Mouse (Mus musculus): Measurements from ENCODE around the gene Gm5615.

Gm5615 gene
- long read RNA-seq, experiment 1, result 0 reads
- long read RNA-seq, experiment 2, result 0 reads

DNA sequence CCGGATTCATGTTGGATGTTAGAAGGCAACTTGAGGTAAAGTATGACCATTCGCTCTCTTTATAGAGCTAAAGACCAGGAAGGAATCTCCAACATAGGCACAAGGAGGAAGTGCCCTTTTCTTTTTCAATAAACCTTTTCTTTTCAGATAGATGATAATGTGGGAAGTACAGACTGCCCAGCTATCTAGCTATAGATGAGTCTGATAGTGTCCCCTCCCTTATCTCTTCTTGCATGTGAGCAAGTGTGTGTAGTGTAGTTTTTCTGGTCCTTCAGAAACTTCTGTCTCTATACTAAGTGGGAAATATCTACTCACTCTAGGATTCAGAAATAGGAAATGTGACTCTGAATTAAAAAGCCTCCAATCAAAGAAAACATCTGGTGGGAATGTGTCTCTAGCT lies at the start of gene Gm5615:
Gm5615 (minus strand) TSS at position 101 of the 400 bp plus-strand sequence.
- intact Hi-C loops (cut with DNase I), result no loop called here

DNA sequence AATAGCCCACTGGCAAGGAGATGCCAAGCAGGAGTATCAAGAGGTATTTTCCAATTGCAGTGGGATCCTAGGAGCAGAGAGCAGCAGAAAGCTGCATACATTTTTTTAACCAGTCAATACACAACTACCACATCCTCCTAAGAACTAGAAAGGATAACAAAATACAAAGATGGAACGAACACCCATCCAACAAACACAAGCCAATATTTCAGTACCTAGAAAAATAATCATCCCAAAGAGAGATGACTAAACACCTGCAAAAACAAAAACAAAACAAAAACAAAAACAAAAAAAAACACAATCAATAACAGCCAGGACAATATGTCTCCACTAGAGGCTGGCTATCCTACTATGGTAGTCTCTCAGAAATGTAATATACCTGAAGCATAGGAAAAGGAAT lies 40.8 kb upstream of the Gm5615 start, which contains the start of gene Gm17689:
Gm17689 (minus strand) TSS at position 101 of the 400 bp plus-strand sequence.
- intact Hi-C loops (cut with DNase I), result no loop called here

DNA sequence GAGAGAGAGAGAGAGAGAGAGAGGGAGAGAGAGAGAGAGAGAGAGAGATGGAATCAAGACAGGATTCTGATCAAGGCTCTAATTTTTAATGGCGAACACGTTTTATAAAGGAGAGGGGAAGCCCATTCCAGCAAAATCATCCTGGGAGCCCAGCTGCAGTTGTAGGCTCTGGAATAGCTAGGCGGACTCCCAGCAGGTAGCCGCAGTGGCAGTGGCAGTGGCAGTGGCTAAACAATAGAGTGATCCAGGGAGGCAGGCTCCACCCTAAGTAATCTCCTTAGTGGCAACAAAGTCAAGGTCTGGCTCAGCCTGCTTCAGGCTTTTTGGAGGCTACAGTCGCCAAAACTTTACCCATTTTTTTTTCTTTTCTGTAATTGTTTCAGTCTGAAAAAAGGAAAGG lies 37.6 kb downstream of the Gm5615 start:
- intact Hi-C loops (cut with DNase I), result no loop called here

DNA sequence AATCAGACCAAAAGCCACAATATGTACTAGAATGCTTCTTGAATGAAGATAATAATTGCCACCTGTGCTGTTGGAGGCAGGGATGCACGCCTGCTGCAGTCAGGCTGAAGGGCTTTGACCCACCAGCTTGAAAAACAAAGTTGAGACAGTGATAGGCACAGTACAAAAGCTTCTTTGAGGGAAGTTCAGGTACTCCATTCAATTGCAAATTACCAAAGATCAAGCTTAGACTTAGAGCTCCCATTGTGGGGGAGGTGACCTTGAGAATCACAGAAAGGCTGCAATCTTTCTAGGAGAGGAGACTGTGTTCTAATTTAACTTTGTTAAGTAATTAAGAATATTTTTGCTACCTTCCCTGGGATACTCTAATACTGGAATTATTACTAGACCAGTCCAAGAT lies 45.9 kb downstream of the Gm5615 start:
- intact Hi-C loops (cut with DNase I), result no loop called here

DNA sequence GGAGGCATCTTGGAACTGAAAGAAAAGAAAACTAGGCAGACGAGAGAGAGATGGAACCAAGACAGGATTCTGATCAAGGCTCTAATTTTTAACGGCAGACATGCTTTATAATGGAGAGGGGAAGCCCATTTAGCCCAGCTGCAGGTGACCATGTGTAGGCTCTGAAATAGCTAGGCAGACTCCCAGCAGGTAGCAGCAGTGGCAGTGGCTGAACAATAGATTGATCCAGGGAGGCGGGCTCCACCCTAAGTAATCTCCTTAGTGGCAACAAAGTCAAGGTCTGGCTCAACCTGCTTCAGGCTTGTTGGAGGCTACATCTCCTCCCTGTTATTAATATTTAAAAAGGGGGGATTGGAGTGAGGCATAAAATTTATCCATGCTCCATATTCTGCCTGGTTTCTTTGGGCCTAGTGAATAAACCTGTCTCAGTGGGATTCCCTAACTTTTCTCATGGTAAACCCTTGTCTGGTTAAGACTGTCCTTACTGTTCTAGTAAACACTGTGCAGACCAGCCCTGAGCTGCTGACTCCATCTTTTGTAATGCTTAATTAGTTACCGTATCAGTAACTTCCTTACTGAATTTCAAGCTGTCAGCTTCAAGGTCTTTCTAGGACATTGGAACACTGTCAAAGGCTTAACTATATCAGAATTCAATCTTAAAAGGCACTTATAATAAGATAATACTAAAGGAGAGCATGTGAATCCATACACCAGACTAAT lies 47.1 kb downstream of the Gm5615 start:
- intact Hi-C loops (cut with DNase I), result no loop called here
